Mouse (Mus musculus) forebrain, embryonic 11.5 days (tissue): ENCODE results near the gene Lrrc8d. TPM values are rescaled to one million over a fixed set of nuclear protein-coding genes. Genes with fewer than 3 reads are reported as not detected.

Experiments used
- ATAC-seq: fragments of 200-750 bp; cut with Nextera tagmentation; replicated peaks from 2 replicates; pipeline ENCODE4 v1.8.0; 2017; ENCODE audit warnings: moderate TSS enrichment; ENCODE audit not compliant: low FRiP score
- DNase-seq: peaks from one replicate; pipeline ENCODE4 v3.0.0-alpha.2; 2017; ENCODE audit warnings: low spot score
- H3K27ac ChIP-seq: fragments of 300-500 bp; sonication (generic); 2 replicates; pipeline ENCODE4 v1.5.1; 2014; ENCODE audit warnings: low read depth, low read length
- H3K27me3 ChIP-seq: fragments of 300-500 bp; sonication (generic); 2 replicates; pipeline ENCODE4 v1.6.1; 2014; ENCODE audit warnings: mild to moderate bottlenecking, low read length, mixed read lengths; ENCODE audit not compliant: control insufficient read depth, insufficient read depth
- H3K36me3 ChIP-seq: fragments of 300-500 bp; sonication (generic); 2 replicates; pipeline ENCODE4 v1.6.1; 2014; ENCODE audit warnings: mild to moderate bottlenecking, low read length, moderate library complexity, mixed read lengths; ENCODE audit not compliant: control insufficient read depth, insufficient read depth
- H3K4me1 ChIP-seq: fragments of 300-500 bp; sonication (generic); replicated peaks from 2 replicates; pipeline ENCODE4 v1.6.1; 2014; ENCODE audit warnings: low read length, mixed read lengths; ENCODE audit not compliant: control insufficient read depth, insufficient read depth
- H3K4me2 ChIP-seq: fragments of 300-500 bp; sonication (generic); 2 replicates; pipeline ENCODE4 v1.6.1; 2014; ENCODE audit warnings: low read depth, mild to moderate bottlenecking, low read length, moderate library complexity, mixed read lengths; ENCODE audit not compliant: severe bottlenecking
- H3K4me3 ChIP-seq: fragments of 300-500 bp; sonication (generic); 2 replicates; pipeline ENCODE4 v1.5.1; 2014; ENCODE audit warnings: low read depth, low read length
- H3K9ac ChIP-seq: fragments of 300-500 bp; sonication (generic); 2 replicates; pipeline ENCODE4 v1.6.1; 2014; ENCODE audit warnings: low read length
- H3K9me3 ChIP-seq: fragments of 300-500 bp; sonication (generic); 2 replicates; pipeline ENCODE4 v1.6.1; 2016; ENCODE audit warnings: low read length, mixed read lengths; ENCODE audit not compliant: control insufficient read depth
- WGBS: fragments of 180-500 bp; shearing (Covaris S2); extraction: QIAGEN DNeasy Blood & Tissue Kit; methylation state at CpG from one replicate; pipeline ENCODE4 v1.1.7; 2014; 5-methylcytosine and 5-hydroxymethylcytosine counted together
- polyA plus RNA-seq: library from polyadenylated mRNA; unstranded; fragments of >200 nt; fragmentation: Nextera tagmentation; extraction: Ambion mirVana; gene quantifications from 2 replicates; pipeline ENCODE4 v1.2.1, GENCODE M21; 2014

The Lrrc8d gene
- 26.8 and 28.9 TPM in 2 replicates for polyA plus RNA-seq

GRCm38 (mm10) chr5:105699141-105700069, at the start of gene Lrrc8d:
TSS of gene Lrrc8d (plus strand) at chr5:105699969.
- H3K4me2 ChIP-seq = peak within 1 kb of the TSS; percentile 92
- ATAC-seq = peak; percentile 96

GRCm38 (mm10) chr5:105650728-105651479, 48.9 kb upstream of the Lrrc8d start:
- Histone ChIP-seq H3K27me3 (no peaks in the 10 kb centered on the region), H3K9ac (no peak overlapping the region), H3K9me3 (no peaks in the 10 kb centered on the region), H3K4me2 (no peak overlapping the region), H3K4me1 (no peaks in the 10 kb centered on the region), H3K27ac (no peak overlapping the region), H3K4me3 (no peak overlapping the region), H3K36me3 (no peaks in the 10 kb centered on the region)
- 89% methylated on average over 8 of the region's 8 CpGs for WGBS
- ATAC-seq (no peak), DNase-seq (no peak)

More at GRCm38 (mm10) chr5:105699141-105700069, at the start of gene Lrrc8d:
- Histone ChIP-seq H3K27me3 (no peaks in the 10 kb centered on the region), H3K27ac (peak within 1 kb of the TSS; percentile 87), H3K9me3 (no peaks in the 10 kb centered on the region), H3K4me3 (peak within 1 kb of the TSS; percentile 95), H3K4me1 (peaks cover 6% of the 10 kb centered on the region; the same call in 1 of the 2 replicates), H3K9ac (peak within 1 kb of the TSS; percentile 99), H3K36me3 (no peaks in the 10 kb centered on the region)
- 2% methylated on average over 60 of the region's 60 CpGs for WGBS
- DNase-seq = peak; percentile 94

- H3K4me1 ChIP-seq = no peaks in the 10 kb centered on the region
- ATAC-seq (no peak), DNase-seq (no peak)
- H3K9ac ChIP-seq = no peak overlapping the region
- no peaks in the 10 kb centered on the region for H3K27me3 ChIP-seq
- H3K36me3 ChIP-seq = no peaks in the 10 kb centered on the region
- no peaks in the 10 kb centered on the region for H3K9me3 ChIP-seq
- no peak overlapping the region for H3K4me3 ChIP-seq
- H3K4me2 ChIP-seq = no peak overlapping the region
- no peak overlapping the region for H3K27ac ChIP-seq
- WGBS = 81% methylated on average over 11 of the region's 11 CpGs
These were observed 48.2 kb upstream of the Lrrc8d start for GRCm38 (mm10) chr5:105651561-105651991.

DNA sequence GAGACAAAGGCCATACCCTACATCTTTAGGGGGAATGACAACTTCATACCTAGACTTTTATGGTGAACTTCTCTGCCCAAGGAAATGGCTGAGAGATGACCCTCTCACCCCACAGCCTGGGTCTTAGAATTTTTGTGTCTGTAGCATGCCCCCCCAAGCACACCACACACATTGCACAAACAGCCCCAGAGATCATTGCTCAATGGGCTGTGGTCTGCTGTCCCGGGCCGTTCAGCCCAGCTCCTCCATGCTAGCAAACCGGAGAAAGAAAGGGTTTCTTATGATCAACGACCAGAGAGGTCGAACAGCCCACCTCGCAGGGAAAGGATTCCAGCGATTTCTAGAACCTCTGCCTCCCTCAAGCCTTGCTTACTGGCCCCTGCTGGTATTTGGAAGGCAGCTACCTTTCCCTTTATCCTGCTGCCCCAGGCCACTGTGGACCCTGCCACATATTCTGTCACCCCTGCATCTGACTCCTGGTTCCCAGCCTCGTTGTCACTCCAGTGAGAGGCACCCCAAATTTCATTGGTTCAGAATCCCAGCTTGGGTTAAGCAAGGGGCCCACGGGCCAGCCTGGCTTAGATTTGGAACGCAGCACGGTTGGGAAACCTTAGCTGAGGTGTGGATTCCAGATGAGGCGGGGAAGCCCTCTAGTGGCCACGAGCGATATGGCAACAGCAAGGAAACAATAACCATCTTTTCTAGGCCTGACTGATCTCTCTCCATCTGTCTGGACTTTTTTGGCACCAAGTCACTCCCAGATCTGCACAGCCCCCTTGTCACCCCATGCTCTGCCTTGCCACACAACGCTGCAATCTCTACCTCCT, 45.3 kb upstream of the Lrrc8d start:
- H3K9me3 ChIP-seq = no peaks in the 10 kb centered on the region
- 30% methylated on average over 15 of the region's 15 CpGs for WGBS
- no peak overlapping the region for H3K27ac ChIP-seq

GRCm38 (mm10) chr5:105655100-105655734, 44.6 kb upstream of the Lrrc8d start:
- Histone ChIP-seq H3K36me3 (no peaks in the 10 kb centered on the region), H3K9me3 (no peaks in the 10 kb centered on the region), H3K27ac (no peak overlapping the region), H3K27me3 (no peaks in the 10 kb centered on the region), H3K4me3 (no peak overlapping the region), H3K9ac (no peak overlapping the region), H3K4me2 (no peak overlapping the region), H3K4me1 (no peaks in the 10 kb centered on the region)
- ATAC-seq = no peak
- 70% methylated on average over 12 of the region's 12 CpGs for WGBS
- no peak for DNase-seq

More for the DNA sequence above, 45.3 kb upstream of the Lrrc8d start:
- ATAC-seq = peak; percentile 83
- Histone ChIP-seq H3K36me3 (no peaks in the 10 kb centered on the region), H3K27me3 (no peaks in the 10 kb centered on the region), H3K4me2 (no peak overlapping the region), H3K4me1 (no peaks in the 10 kb centered on the region), H3K9ac (no peak overlapping the region), H3K4me3 (no peak overlapping the region)
- peak; percentile 91 for DNase-seq

GRCm38 (mm10) chr5:105661894-105662293, 37.9 kb upstream of the Lrrc8d start:
- 96% methylated on average over 5 of the region's 5 CpGs for WGBS
- no peak overlapping the region for H3K4me3 ChIP-seq
- no peak overlapping the region for H3K4me2 ChIP-seq
- no peaks in the 10 kb centered on the region for H3K4me1 ChIP-seq
- DNase-seq (no peak), ATAC-seq (no peak)
- H3K9ac ChIP-seq = no peak overlapping the region
- no peak overlapping the region for H3K27ac ChIP-seq
- H3K27me3 ChIP-seq = no peaks in the 10 kb centered on the region
- H3K9me3 ChIP-seq = no peaks in the 10 kb centered on the region
- H3K36me3 ChIP-seq = no peaks in the 10 kb centered on the region

DNA sequence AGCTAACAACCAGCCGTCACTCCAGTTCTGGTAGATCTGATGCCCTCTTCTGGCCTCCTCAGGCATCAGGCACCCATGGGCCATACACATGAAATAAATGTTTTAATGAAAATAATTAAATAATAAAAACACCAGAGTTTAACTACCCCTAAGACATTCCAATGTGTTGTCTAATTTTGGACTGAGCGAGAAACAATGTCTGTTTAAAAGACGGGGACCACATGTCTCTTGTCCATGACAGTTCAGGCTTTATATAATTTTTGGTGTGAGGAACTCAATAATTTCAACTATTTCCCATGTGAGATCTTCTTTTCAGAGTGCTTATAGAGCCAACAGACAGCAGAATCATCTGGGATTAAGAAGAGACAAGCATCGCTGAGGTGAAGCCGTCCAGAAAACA, 32.8 kb upstream of the Lrrc8d start:
- Histone ChIP-seq H3K27ac (no peak overlapping the region), H3K4me2 (no peak overlapping the region), H3K4me1 (no peaks in the 10 kb centered on the region), H3K36me3 (no peaks in the 10 kb centered on the region), H3K9ac (no peak overlapping the region), H3K4me3 (no peak overlapping the region), H3K9me3 (no peaks in the 10 kb centered on the region), H3K27me3 (no peaks in the 10 kb centered on the region)
- ATAC-seq (no peak), DNase-seq (no peak)
- WGBS = 96% methylated on average over 5 of the region's 5 CpGs

DNA sequence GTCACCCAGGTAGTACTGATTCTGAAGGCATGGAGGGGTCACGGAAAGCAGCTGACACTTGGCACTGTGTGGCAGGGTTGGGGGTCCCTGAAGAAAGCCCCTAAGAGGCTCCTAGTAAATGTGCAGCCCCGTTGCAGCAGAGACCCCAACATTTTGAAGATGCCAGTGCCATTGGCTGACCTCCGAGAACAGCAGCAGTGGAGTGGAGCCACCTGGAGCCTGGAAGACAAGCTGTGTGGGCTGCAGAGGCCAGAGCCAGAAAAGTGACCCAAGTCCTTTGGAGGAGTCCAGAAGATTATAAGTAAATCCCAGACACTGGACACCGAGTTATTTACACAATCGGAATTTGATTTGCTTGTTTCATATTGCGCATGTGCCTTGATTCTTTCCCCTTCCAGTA, 32.4 kb upstream of the Lrrc8d start:
- Histone ChIP-seq H3K27me3 (no peaks in the 10 kb centered on the region), H3K4me3 (no peak overlapping the region), H3K4me1 (no peaks in the 10 kb centered on the region), H3K4me2 (no peak overlapping the region), H3K36me3 (no peaks in the 10 kb centered on the region), H3K9ac (no peak overlapping the region), H3K9me3 (no peaks in the 10 kb centered on the region), H3K27ac (no peak overlapping the region)
- WGBS = 92% methylated on average over 6 of the region's 6 CpGs
- no peak for DNase-seq
- no peak for ATAC-seq
